Mouse (Mus musculus) hindbrain, embryonic 11.5 days (tissue): Measurements from ENCODE around the gene Ercc6. TPM values are rescaled to one million over a fixed set of nuclear protein-coding genes. Genes with fewer than 3 reads are reported as not detected.
A peak's percentile ranks its signal among the peaks of the same experiment; 100 is the strongest.

Experiments
- ATAC-seq: fragments of 200-750 bp; cut with Nextera tagmentation; 2 replicates; pipeline ENCODE4 v1.8.0; 2017; ENCODE audit warnings: mild to moderate bottlenecking, moderate TSS enrichment, moderate library complexity; ENCODE audit not compliant: low FRiP score
- DNase-seq: peaks from one replicate; pipeline ENCODE4 v3.0.0-alpha.2; 2015; ENCODE audit warnings: low spot score
- H3K27ac ChIP-seq: fragments of 300-500 bp; sonication (generic); 2 replicates; pipeline ENCODE4 v1.5.1; 2014; ENCODE audit warnings: mild to moderate bottlenecking, low read depth, low read length
- H3K27me3 ChIP-seq: fragments of 300-500 bp; sonication (generic); 2 replicates; pipeline ENCODE4 v1.6.1; 2014; ENCODE audit warnings: mild to moderate bottlenecking, low read length, moderate library complexity, mixed read lengths; ENCODE audit not compliant: control insufficient read depth, insufficient read depth
- H3K36me3 ChIP-seq: fragments of 300-500 bp; sonication (generic); 2 replicates; pipeline ENCODE4 v1.6.1; 2014; ENCODE audit warnings: mild to moderate bottlenecking, low read length, moderate library complexity, mixed read lengths; ENCODE audit not compliant: control insufficient read depth, insufficient read depth
- H3K4me1 ChIP-seq: fragments of 300-500 bp; sonication (generic); replicated peaks from 2 replicates; pipeline ENCODE4 v1.6.1; 2014; ENCODE audit warnings: low read length, mixed read lengths; ENCODE audit not compliant: control insufficient read depth, insufficient read depth
- H3K4me2 ChIP-seq: fragments of 300-500 bp; sonication (generic); replicated peaks from 2 replicates; pipeline ENCODE4 v1.6.1; 2014; ENCODE audit warnings: mild to moderate bottlenecking, low read depth, low read length
- H3K4me3 ChIP-seq: fragments of 300-500 bp; sonication (generic); 2 replicates; pipeline ENCODE4 v1.5.1; 2014; ENCODE audit warnings: low read depth, low read length
- H3K9ac ChIP-seq: fragments of 300-500 bp; sonication (generic); 2 replicates; pipeline ENCODE4 v1.6.1; 2014; ENCODE audit warnings: low read depth, low read length
- H3K9me3 ChIP-seq: fragments of 300-500 bp; sonication (generic); 2 replicates; pipeline ENCODE4 v1.6.1; 2016; ENCODE audit warnings: low read length; ENCODE audit not compliant: control insufficient read depth
- WGBS: fragments of 180-500 bp; shearing (Covaris S2); extraction: QIAGEN DNeasy Blood & Tissue Kit; methylation state at CpG from one replicate; pipeline ENCODE4 v1.1.7; 2014; 5-methylcytosine and 5-hydroxymethylcytosine counted together
- polyA plus RNA-seq: library from polyadenylated mRNA; unstranded; fragments of >200 nt; fragmentation: Nextera tagmentation; extraction: Ambion mirVana; gene quantifications from 2 replicates; pipeline ENCODE4 v1.2.1, GENCODE M21; 2014

The Ercc6 gene
- polyA plus RNA-seq, 1 experiment from 2014 or later = 32.4 TPM

DNA sequence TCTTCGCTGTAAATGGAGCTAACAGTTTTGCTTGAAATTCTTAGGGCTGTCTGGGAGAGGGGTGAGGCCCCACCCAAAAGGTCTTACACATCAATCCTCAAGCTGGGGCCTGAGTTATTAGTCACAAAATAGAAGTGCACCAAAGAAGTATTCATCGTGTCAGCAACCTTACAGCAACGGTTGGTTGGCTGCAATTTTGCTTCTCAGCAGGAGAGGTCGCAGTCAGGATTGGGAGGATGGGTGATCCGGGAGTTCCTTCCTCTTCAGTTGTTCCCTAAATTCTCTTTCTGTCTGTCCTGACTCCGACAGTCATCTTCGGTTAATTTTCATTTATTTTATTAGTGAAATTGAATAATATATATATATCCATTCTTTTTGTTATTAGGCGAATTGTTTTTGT lies 59.2 kb downstream of the Ercc6 start:
- 55% methylated on average over 8 of the region's 8 CpGs for WGBS
- H3K4me3 ChIP-seq = no peak overlapping the region
- DNase-seq = peak; percentile 10
- ATAC-seq = no peak
- H3K9me3 ChIP-seq = no peaks in the 10 kb centered on the region
- H3K9ac ChIP-seq = no peak overlapping the region
- H3K27ac ChIP-seq = no peak overlapping the region
- no peaks in the 10 kb centered on the region for H3K27me3 ChIP-seq
- H3K4me1 ChIP-seq = no peaks in the 10 kb centered on the region
- peaks cover 7% of the 10 kb centered on the region for H3K36me3 ChIP-seq
- H3K4me2 ChIP-seq = no peak overlapping the region

- Histone ChIP-seq H3K36me3 (peaks cover 4% of the 10 kb centered on the region; the same call in 1 of the 2 replicates), H3K27me3 (no peaks in the 10 kb centered on the region), H3K27ac (no peak overlapping the region), H3K9me3 (no peaks in the 10 kb centered on the region), H3K4me3 (no peak overlapping the region), H3K9ac (no peak overlapping the region), H3K4me1 (no peaks in the 10 kb centered on the region), H3K4me2 (no peak overlapping the region)
- no peak for ATAC-seq
- WGBS = 97% methylated on average over 2 of the region's 2 CpGs
- no peak for DNase-seq
Observed at GRCm38 (mm10) chr14:32578420-32578819, 65.1 kb downstream of the Ercc6 start.

GRCm38 (mm10) chr14:32583696-32584095 lies 70.4 kb downstream of the Ercc6 start:
- Histone ChIP-seq H3K4me3 (no peak overlapping the region), H3K4me2 (no peak overlapping the region), H3K4me1 (no peaks in the 10 kb centered on the region), H3K36me3 (no peaks in the 10 kb centered on the region), H3K27ac (no peak overlapping the region), H3K9me3 (no peaks in the 10 kb centered on the region), H3K9ac (no peak overlapping the region), H3K27me3 (no peaks in the 10 kb centered on the region)
- DNase-seq (no peak), ATAC-seq (no peak)
- WGBS = 90% methylated on average over 9 of the region's 9 CpGs

GRCm38 (mm10) chr14:32587013-32587784 lies 73.9 kb downstream of the Ercc6 start:
- H3K4me2 ChIP-seq = no peak overlapping the region
- H3K36me3 ChIP-seq = no peaks in the 10 kb centered on the region
- 11% methylated on average over 10 of the region's 10 CpGs for WGBS
- no peak overlapping the region for H3K9ac ChIP-seq
- H3K4me3 ChIP-seq = no peak overlapping the region
- no peaks in the 10 kb centered on the region for H3K9me3 ChIP-seq
- H3K27ac ChIP-seq = no peak overlapping the region
- H3K4me1 ChIP-seq = no peaks in the 10 kb centered on the region
- H3K27me3 ChIP-seq = no peaks in the 10 kb centered on the region
- DNase-seq (peak; percentile 87), ATAC-seq (no peak)

DNA sequence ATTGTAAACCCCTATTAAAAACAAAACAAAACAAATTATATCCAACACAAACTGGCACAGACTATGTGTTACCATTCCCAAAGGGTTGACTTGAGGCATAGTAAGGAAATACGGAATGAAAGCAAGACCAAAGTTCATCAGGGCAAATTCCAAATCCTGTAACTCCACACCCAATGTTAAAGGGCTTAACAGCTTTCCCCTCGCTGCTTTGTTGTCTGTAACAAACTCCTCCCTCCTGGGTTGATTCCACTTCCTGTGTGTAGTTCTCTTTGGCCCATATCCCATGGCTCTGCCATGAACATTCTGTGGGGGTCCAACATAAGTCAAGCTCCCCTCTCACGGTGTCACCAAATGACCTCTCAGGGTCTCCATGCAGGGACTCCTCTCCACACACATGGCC lies 77.1 kb downstream of the Ercc6 start:
- 77% methylated on average over 3 of the region's 3 CpGs for WGBS
- no peak for DNase-seq
- Histone ChIP-seq H3K9me3 (no peaks in the 10 kb centered on the region), H3K27ac (no peak overlapping the region), H3K36me3 (no peaks in the 10 kb centered on the region), H3K4me1 (no peaks in the 10 kb centered on the region), H3K4me3 (no peak overlapping the region), H3K9ac (no peak overlapping the region), H3K4me2 (no peak overlapping the region), H3K27me3 (peaks cover 10% of the 10 kb centered on the region; the same call in 1 of the 2 replicates)
- no peak for ATAC-seq

- peaks cover 7% of the 10 kb centered on the region; the same call in 1 of the 2 replicates for H3K4me1 ChIP-seq
- under 1% methylated on average over 78 of the region's 78 CpGs for WGBS
- H3K9me3 ChIP-seq = no peaks in the 10 kb centered on the region
- peak overlapping the region; percentile 25; the same call in 1 of the 2 replicates for H3K9ac ChIP-seq
- peak; percentile 85 for DNase-seq
- H3K36me3 ChIP-seq = no peaks in the 10 kb centered on the region
- peak overlapping the region; percentile 28 for H3K4me3 ChIP-seq
- H3K27me3 ChIP-seq = peaks cover 70% of the 10 kb centered on the region
- H3K27ac ChIP-seq = no peak overlapping the region
- H3K4me2 ChIP-seq = peak overlapping the region; percentile 43
- peak; percentile 36 for ATAC-seq
Observed at GRCm38 (mm10) chr14:32597232-32598231, 84.2 kb downstream of the Ercc6 start.

GRCm38 (mm10) chr14:32598437-32599219 lies 85.3 kb downstream of the Ercc6 start:
- WGBS = 6% methylated on average over 23 of the region's 23 CpGs
- DNase-seq (peak; percentile 51), ATAC-seq (no peak)
- Histone ChIP-seq H3K4me2 (no peak overlapping the region), H3K9ac (no peak overlapping the region), H3K9me3 (no peaks in the 10 kb centered on the region), H3K4me1 (peaks cover 7% of the 10 kb centered on the region; the same call in 1 of the 2 replicates), H3K27me3 (peaks cover 70% of the 10 kb centered on the region), H3K36me3 (no peaks in the 10 kb centered on the region), H3K4me3 (peak overlapping the region; percentile 28), H3K27ac (no peak overlapping the region)
